Comparison of ENCODE assay signal across 1 mouse cellular context in the genomic region with DNA sequence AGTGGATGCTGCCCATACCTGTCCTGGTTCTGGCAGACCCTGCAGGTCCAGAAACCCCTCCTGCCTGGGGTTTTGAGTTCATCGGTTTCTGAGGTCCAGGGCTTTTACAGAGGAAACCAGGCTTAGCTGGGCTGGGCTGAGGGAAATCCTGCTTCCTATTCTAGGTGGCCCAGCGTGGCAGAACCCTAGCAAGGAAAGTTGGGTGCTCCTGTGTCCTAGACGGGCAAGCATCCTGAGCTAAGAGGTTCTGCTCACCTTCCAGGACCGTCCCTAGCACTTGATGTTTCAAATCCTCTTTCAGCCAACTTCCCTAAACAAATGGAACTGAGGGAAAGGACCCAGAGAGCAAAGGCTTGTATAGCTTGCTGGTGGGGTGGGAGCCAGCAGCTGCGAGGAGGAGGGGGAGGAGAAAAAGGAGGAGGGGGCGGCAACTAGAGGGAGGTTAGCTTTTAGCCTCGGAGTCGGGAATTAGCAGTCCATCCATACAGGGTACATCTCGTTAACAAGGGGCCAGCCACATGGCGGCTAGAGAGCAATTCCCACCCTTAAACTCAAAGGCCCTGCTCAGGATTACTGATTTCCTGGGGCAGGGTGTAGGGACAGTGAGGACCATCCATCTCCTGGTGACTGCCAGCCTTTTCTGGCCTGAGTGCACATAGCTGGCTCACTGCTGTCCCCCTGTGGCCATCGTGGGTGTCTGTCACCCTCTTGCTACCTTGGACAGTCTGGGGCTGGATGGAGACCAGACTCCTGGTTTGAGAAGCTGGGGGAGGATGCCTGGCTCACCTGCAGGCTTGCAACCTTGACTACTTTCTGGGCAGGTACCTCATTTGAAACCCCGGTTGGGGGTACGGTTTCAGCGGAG.
TF ChIP-seq lines count a peak whose summit lies in the region.

No protein-coding gene starts in this region.

TF ChIP-seq in CH12.LX, 34 proteins besides CTCF, POLR2A, EP300 and RAD21 (continued from another document):
- TF ChIP-seq JUND (conservative IDR thresholded peaks at IDR 0.05; ENCODE audit: low read depth, low read length) (no peak), KAT2A (IDR thresholded peaks at IDR 0.05; ENCODE audit: insufficient replicate concordance, low read length) (no peak), SMC3 (IDR thresholded peaks at IDR 0.05; ENCODE audit: low read depth, low read length) (peak; percentile 98), CHD1 (IDR thresholded peaks at IDR 0.05; ENCODE audit: low read depth, low read length) (no peak), MYC (IDR thresholded peaks at IDR 0.05; ENCODE audit: low read depth, low read length) (no peak), PAX5 (IDR thresholded peaks at IDR 0.05; ENCODE audit: low read length) (no peak), TCF12 (IDR thresholded peaks at IDR 0.05; ENCODE audit: low read depth, low read length) (peak; percentile 41; the same call in 1 of the 2 replicates), MAZ (IDR thresholded peaks at IDR 0.05; ENCODE audit: low read depth, low read length) (peak; percentile 38), CHD2 (IDR thresholded peaks at IDR 0.05; ENCODE audit: low read length) (no peak), ETS1 (conservative IDR thresholded peaks at IDR 0.05; ENCODE audit: low read depth, low read length) (no peak)
